Mouse (Mus musculus) thymus, adult 2 months (tissue): Measurements from ENCODE around the gene BC028528.

ENCODE experiments used
- CTCF ChIP-seq: fragments of 200-500 bp; IDR thresholded peaks from 2 replicates; pipeline ENCODE4 v1.5.1; 2012; ENCODE audit warnings: mild to moderate bottlenecking, control low read depth, low read length, moderate library complexity, borderline replicate concordance; ENCODE audit not compliant: control insufficient read depth, poor library complexity, insufficient read depth; ENCODE audit errors: extremely low read depth
- POLR2A ChIP-seq: fragments of 200-500 bp; IDR thresholded peaks from 2 replicates; pipeline ENCODE4 v1.6.1; 2012; ENCODE audit warnings: mild to moderate bottlenecking, low read length, control low read depth, moderate library complexity; ENCODE audit not compliant: control insufficient read depth, poor library complexity, insufficient read depth; ENCODE audit errors: extremely low read depth

DNA sequence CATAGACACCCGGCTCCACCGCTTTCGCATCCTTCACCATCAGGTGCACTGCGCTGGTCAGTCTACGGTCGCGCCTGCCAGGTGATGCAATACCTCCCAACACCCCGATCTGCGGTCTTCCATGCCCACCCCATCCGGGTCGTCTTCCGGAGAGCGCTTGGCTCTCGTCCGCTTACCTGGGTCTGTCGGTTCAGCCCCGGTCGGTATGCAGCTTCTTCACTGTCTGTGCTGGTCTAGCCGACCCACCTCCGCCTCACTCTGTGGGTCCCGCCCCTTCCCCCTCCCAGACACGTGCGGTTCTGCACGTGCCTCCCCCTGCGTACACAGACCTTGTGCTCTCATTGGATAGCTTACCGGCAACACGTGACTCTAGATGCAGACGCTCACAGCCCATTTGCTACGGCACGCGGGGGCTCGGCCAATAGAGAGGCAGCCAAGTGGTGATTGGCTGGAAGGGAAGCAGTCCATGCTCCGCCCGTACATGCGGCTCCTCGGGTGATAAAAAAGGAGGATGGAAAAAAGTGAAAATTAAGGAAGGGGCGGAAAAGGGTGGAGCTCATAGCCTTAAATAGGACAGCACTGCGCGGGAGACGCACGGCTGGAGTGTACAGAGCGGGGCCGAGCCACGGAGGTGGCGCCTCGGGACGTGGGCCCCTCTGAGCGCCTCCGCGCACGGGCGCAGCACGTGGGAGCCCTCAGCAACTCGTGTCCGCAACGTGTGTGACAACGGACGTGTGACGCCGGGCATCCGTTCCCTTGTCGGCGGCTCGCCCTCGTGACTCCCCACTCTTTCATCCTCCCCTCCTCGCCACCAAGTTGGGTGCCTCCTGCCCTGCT is 9.6 kb downstream of the BC028528 start, which contains the start of gene Ciart:
- 0 out of 2 replicates have a peak, but pooled peaks have one; percentile 12 for TF ChIP-seq CTCF
- 0 out of 2 replicates have a peak, but pooled peaks have one; percentile 16 for TF ChIP-seq POLR2A
